Mouse (Mus musculus) layer of hippocampus, adult 2 months (tissue): ENCODE results near the gene Kcnip4. TPM values are rescaled to one million over a fixed set of nuclear protein-coding genes. Genes with fewer than 3 reads are reported as not detected.

Experiments
- DNase-seq, 2 experiments: peaks; one replicate each; pipeline ENCODE4 v3.0.0; 2022; ENCODE audit warnings: low spot score in 2 of 2
- H3K27ac ChIP-seq: fragments of 200-600 bp; 2 replicates; pipeline ENCODE4 v1.8.1; 2022
- H3K4me3 ChIP-seq: fragments of 200-600 bp; 2 replicates; pipeline ENCODE4 v1.8.1; 2022; ENCODE audit warnings: mild to moderate bottlenecking
- CTCF ChIP-seq: fragments of 200-600 bp; conservative IDR thresholded peaks from 2 replicates; pipeline ENCODE4 v1.8.1; 2022; ENCODE audit warnings: antibody characterized with exemption, mild to moderate bottlenecking, moderate library complexity
- long read RNA-seq, 2 experiments: library from polyadenylated mRNA; stranded (forward); transcript quantifications; one replicate each; pipeline ENCODE4 v2.0.0; 2021; ENCODE audit warnings: borderline mapping rate in 2 of 2
- total RNA-seq, 2 experiments: library from RNA; stranded (reverse); gene quantifications; 2 replicates each; pipeline ENCODE4 v1.2.3; 2021

The Kcnip4 gene
- 10 to 100 TPM; 54.4 to 58.5 TPM for total RNA-seq
- long read RNA-seq, experiment 1, partial matches to known transcripts: 15 of 23 reads
- long read RNA-seq, experiment 1, other reads (novel, unspliced or antisense): 8 of 23 reads
- long read RNA-seq, experiment 2, partial matches to known transcripts: 43 of 51 reads
- long read RNA-seq, experiment 2, other reads (novel, unspliced or antisense): 7 of 51 reads

DNA sequence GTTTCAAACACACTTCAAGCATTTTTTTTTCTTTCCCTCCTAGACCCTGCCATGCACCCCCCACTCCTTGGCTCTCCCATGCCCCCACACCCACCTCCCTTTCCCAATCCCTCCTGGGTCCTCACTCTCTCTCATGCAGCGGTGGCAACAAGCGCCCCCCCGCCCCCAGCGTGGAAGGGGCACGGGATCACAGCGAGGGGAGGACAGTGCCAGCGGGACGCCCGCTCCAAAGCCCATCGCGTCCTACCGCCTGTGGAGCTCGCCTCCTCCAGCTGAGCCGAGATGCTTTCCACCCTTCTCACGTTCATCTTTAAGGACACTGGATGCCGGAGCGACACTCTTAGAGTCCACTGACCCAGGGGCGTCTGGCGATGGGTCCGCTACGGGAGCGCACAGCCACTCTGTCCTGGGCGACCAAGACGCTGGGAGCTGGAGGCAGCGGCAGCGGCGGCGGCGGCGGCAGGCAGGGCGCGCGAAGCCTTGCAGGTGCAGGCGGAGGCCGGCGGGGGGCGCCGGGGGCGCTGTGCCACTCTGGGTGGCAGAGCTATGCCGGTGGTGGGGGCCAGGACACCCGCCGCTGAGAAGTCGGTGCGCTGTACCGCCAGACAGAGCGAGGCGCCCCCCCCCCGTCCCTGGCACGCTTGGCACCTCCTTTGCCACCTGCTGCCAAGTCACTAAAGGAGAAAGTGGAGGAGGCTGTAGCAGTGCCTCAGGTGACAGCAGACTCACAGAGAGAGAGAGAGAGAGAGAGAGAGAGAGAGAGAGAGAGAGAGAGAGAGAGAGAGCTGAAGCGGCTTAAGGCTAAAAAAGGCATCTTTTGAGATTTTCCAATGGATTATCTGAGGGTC is at the start of gene Kcnip4:
TSS of gene Kcnip4 (minus strand) at position 514 of the 848 bp plus-strand sequence.
- peak; percentile 78 to 80 for DNase-seq
- TF ChIP-seq CTCF: peak; percentile 79
- H3K4me3 ChIP-seq: peak within 1 kb of the TSS; percentile 86
- peak within 1 kb of the TSS; percentile 97 for H3K27ac ChIP-seq

DNA sequence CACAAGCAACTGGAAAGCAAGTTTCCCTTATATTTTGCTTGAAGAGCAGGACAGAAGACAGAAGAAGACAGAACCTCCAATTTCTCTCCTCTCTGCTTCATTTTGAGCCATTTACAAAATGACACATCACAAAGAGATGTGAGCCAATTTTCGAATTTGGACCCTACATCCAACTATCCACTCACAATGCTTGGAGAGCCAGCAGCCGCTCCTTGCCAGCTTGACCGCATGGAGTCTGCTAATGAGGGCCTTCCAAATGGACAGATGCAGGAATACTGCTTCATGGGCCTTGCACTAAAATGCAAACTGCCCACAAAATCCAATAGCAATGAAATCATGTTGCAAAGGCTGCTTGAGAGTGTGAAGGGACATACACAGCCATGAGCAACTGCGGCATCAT is 47.2 kb upstream of the Kcnip4 start:
- DNase-seq: no peak
- H3K4me3 ChIP-seq: no peak overlapping the region
- no peak for TF ChIP-seq CTCF
- no peak overlapping the region for H3K27ac ChIP-seq

DNA sequence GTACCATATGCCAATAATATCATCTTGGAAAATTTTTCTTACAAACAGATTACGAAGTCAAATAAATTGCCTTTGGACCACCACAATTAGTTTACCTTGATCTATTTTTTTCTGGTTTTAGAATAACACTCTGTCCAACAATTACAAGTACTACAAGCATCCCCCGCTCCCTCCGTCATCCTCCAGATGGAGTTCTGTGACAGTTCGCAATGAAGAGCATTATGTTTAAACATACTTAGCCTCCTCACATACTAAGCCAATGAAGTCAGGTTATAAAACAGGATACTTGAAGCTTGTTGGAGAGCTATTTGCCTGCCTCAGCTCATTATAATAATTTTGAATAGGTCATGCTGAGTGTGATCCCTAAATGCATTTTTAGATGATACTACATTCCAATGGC is 39.0 kb upstream of the Kcnip4 start:
- peak in 1 of 2 experiments; percentile 12 for DNase-seq
- TF ChIP-seq CTCF: no peak
- H3K4me3 ChIP-seq: no peak overlapping the region
- H3K27ac ChIP-seq: no peak overlapping the region

DNA sequence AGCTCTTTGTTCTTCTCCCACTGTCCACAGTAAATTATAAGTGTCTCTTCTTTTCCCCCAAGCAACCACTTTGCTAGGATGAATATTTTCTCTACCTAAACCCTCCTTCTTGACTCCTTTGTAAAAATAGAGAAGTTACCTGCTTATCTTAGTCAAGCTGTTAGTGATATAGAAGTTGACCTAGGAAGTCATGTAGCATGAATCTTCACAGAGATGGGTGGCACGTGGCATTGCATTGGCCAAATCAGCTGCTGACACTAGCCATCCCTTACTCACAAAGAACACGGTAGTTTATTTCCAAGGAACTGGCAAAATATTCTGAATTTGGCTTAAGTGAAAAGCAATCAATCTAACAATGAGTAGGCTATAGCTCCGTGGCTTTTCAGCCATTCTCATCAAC is 32.7 kb upstream of the Kcnip4 start:
- no peak overlapping the region for H3K27ac ChIP-seq
- H3K4me3 ChIP-seq: no peak overlapping the region
- no peak for TF ChIP-seq CTCF
- DNase-seq: no peak

DNA sequence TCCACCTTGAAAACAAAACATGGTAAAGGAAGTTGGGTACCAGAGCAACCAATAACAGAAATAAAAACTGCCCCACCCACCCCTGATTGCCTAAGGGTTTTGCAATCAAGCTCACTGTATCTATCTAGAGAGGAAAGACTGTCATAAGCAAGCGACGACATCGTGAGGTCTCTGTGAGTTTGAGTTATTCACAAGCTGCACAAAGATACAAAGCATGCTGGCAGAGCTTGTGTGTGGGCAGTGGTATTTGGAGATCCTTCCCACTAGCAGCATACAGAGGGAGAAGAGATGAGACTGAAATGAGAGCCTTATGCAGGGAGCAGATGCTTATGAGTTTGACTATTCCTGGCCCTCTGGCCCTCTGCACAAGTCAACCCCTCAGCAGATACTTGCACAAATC is 23.2 kb upstream of the Kcnip4 start:
- peak; percentile 60 to 86 for DNase-seq
- 0 out of 2 replicates have a peak, but pooled peaks have one; percentile 8 for TF ChIP-seq CTCF
- Histone ChIP-seq H3K4me3 (no peak overlapping the region), H3K27ac (peak overlapping the region; percentile 88)

DNA sequence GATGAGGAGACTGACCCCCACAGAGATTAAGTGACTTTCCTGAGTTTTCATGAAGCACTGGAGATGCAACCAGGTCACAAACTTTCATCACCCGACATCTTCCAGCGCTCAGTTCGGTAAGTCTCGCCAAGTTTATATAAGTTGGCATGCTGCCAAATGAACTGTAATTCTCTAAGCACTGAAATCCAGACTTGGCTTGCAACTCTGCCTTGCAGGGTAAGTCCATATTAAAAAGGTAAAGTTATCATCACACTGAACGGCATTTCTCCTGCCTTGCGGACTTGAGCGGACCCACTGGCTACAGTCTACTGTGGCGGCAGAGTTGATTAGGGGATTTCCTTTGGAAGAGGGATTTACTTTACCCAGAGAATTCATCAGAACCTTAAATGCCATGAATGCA is 4.7 kb upstream of the Kcnip4 start:
- no peak for TF ChIP-seq CTCF
- Histone ChIP-seq H3K27ac (no peak overlapping the region), H3K4me3 (no peak overlapping the region)
- no peak for DNase-seq

DNA sequence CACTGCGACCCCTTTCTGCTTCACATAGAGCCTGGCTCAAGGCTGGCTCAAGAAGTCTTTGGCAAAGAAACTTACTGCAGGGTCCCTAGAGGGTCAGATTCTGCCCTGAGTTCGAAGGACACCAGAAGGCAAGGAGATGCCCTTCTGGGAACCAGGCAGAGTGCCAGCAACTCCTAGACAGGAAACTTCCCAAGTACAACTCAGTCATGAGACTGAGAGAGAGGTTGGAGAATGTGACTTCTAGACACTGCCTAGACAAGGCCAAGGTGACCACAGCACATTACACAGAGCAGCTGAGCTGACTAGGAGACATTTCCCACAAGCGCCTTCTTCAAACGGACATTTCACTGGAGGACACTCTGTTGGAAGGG is 520 bp upstream of the Kcnip4 start:
- H3K27ac ChIP-seq: peak overlapping the region; percentile 97
- TF ChIP-seq CTCF: no peak
- H3K4me3 ChIP-seq: peak overlapping the region; percentile 86; the same call in 1 of the 2 replicates
- no peak for DNase-seq

DNA sequence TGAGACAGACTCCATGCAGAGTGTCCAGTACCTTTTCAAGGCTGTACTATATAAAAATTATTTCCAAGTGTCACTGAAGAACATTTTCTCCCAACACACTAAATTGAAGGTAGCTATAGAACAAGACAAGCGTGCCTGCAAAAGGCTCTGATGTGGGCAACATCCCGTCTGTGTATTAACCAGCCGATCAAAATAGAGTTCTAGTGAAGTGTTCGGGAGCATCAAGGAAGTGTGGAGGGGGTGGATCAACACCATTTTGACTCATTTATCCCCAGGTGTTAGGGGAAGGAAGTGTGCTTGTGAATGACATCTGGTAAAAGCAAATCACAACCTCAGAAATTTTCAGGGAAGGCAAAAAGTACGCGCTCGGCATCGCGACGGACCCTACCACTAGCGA is 712 bp downstream of the Kcnip4 start:
- no peak for DNase-seq
- no peak for TF ChIP-seq CTCF
- peak overlapping the region; percentile 97 for H3K27ac ChIP-seq
- H3K4me3 ChIP-seq: peak overlapping the region; percentile 86

DNA sequence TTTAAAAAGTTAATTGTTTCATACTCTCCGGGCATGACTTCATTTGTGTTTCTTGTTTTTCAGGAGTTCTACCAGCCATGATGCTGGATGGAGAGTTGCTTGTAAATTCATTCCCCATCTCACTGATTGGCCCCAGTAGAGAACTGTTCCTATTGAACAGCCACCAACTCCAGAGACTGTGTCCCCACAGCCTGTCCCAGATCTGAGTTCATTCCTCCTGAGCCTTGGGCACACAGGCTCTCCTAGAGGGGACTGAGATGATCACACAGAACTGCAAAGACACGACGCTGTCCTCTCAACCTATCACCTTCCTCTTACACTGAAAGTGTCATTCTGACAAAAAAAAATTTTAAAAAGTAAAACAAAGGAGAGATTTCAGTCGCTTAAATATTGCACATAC is 1.7 kb downstream of the Kcnip4 start:
- DNase-seq: no peak
- Histone ChIP-seq H3K27ac (peak overlapping the region; percentile 97; the same call in 1 of the 2 replicates), H3K4me3 (peak overlapping the region; percentile 86)
- TF ChIP-seq CTCF: no peak

DNA sequence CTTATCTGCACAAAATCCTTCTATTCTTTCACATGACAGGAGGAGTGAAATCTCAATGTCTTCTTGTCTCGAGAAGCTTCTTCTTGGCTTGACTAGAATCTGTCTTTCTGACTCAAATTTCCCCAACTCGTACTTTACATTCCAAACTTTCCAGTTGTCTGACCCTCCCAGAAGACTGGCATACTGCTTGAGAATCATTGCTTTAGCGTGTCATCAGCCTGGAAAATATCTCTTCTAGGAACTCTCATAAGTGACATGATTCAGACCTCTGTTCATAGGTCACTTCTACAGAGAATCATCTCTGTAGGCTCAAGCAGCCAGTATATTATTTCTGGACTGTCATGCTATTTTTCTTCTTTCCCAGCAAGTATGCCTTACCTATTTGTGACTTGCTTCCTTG is 26.0 kb downstream of the Kcnip4 start:
- H3K4me3 ChIP-seq: no peak overlapping the region
- no peak for DNase-seq
- TF ChIP-seq CTCF: no peak
- H3K27ac ChIP-seq: no peak overlapping the region

DNA sequence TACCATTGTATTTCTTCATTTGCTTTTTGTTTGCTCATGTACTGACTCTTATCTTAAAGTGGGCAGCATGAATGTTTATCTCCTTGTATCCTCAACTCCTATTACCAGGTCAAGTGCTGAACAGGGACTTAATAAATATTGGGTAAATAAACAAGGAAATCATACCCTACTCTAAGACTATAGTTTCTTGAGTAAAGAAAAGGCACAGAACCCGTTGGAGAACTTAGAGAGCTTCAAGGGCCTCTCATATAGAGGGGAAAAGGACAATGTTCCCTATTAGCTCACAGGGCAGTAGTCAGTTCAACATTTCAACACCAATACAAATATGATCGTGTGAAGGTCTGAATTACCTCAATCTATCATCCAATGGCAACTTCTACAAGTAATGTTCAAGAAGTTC is 37.4 kb downstream of the Kcnip4 start:
- no peak for DNase-seq
- no peak for TF ChIP-seq CTCF
- Histone ChIP-seq H3K4me3 (no peak overlapping the region), H3K27ac (0 out of 2 replicates have a peak overlapping the region, but pooled peaks have one; percentile 20)

DNA sequence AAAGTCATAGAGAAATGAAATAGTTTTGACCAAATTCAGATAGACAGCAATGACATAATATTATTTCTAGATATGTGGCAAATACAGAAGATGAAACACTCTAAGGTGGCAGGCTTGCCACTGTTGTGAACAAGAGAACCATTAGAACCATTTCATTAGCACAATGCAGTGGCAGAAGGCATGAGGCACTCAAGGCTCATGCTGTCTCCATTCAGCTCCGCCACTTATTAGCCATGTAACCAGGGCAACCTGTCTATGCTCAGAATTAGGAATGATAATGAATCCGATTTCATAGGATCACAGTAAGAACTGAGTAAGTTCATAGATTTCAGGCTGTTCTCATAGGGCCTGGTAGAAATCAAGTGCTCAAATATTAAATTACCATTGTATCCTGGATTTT is 54.0 kb downstream of the Kcnip4 start:
- no peak overlapping the region for H3K4me3 ChIP-seq
- no peak for DNase-seq
- no peak for TF ChIP-seq CTCF
- H3K27ac ChIP-seq: peak overlapping the region; percentile 48; the same call in 1 of the 2 replicates

DNA sequence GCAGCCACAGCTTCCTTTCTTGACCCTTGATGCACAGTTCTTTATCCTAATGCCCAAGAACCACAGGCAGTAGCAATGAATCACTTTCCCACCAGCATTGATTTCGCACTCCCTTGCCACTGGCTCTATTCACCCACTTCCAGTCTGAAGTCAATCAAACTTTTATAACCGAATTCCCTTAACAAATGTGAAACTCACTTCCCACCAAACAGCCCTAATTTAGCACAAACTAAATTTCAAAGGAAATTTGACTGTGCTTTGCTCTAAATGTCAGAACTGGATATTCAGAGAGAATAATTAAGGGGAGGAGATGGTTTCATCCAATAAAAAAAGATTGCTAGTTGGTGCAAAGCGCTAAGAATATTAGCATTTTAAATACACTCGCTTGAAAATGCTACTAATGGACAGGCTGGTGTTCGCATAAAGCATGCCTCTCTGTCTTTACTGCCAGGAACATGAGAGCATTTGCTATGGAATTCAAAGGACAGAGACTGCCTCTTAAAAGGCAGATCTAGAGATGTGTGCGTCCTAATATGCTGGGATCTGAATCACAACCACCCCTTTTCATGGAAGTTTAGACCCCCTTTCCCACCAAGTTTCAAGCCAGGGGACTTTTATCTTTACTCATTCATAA is 63.9 kb downstream of the Kcnip4 start:
- Histone ChIP-seq H3K27ac (peak overlapping the region; percentile 65), H3K4me3 (no peak overlapping the region)
- DNase-seq: peak in 1 of 2 experiments; percentile 26
- no peak for TF ChIP-seq CTCF

DNA sequence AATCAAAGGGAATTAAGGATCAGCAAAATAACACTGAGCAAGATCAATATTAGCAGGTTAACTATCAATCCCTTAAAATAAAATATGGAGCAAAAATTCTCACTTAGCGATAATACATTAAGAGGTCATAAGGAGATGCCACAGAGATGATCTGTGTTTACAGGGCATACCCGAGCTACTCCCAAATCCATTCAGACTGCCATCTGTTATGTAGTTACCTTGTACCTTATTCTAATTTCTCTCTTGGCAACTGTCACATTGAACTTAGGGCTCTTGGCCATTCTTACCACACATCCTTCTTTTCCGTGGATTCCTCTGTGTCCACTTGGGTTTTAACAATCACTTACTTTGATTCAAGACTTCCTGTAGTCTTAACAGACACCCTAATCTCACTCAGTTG is 71.6 kb downstream of the Kcnip4 start:
- DNase-seq: no peak
- Histone ChIP-seq H3K27ac (peak overlapping the region; percentile 20; the same call in 1 of the 2 replicates), H3K4me3 (no peak overlapping the region)
- no peak for TF ChIP-seq CTCF
